Comparison of ENCODE assay signal across 29 mouse cellular contexts in the genomic region with DNA sequence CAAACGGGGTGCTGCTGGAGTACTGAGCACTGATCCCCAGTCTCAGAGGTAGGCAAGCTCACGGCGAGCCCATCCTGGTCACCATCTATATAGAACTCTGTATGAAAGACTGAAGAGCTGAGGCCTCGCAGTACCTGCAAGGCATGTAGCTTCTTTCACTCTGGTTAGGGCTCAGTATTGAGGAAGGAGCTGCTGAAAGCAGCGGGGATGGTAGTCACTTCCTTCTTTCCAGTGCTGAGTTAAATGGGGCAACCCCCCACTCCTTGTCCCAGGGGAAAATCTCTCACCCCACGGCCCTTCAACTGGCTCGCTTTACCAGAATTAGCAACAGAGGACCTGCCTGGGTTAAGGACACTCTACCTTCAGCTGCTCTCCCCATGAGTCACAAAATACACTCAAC.
DNase-seq lines count a peak whose midpoint lies in the region; ATAC-seq lines count a peak whose summit lies in the region.
"Had no signal": no experiment of that assay in that cellular context is flagged by ENCODE, and none has a peak within 500 bp of the region (broad histone marks: within the 10 kb centered on the region; RNA-seq: fewer than 3 reads in every experiment).

No protein-coding gene starts in this region.

- no peaks in the 10 kb centered on the region for H3K9me3 ChIP-seq in heart, embryonic 14.5 days (ENCODE audit: control insufficient read depth, low read length)
- no peaks in the 10 kb centered on the region for H3K9me3 ChIP-seq in intestine, embryonic 15.5 days
- H3K9me3 ChIP-seq: forebrain, embryonic 13.5 days; hindbrain, embryonic 10.5 days; limb, embryonic 13.5 days; neural tube, embryonic 12.5 days had no signal

- peak; percentile 19 for DNase-seq in adrenal gland, adult 8-10 months
- DNase-seq in adrenal gland, postnatal 10 days: no peak
- no peak for DNase-seq in heart, postnatal 14 days
- peak; percentile 11 for DNase-seq in lung, postnatal 36 days
- no peak for DNase-seq in lung, postnatal 14 days
- DNase-seq in embryo, embryonic 9.5 days (ENCODE audit: extremely low spot score): no peak
- DNase-seq: cerebellum, adult 2 months; cerebellum, postnatal 14 days; gastrocnemius, postnatal 14 days; heart, adult 11 months; kidney, adult 2 months; kidney, postnatal 36 days; right cerebral cortex, adult 18-20 months; spleen, adult 18-20 months; thymus, adult 2 months; thymus, postnatal 36 days had no signal

- H3K9ac ChIP-seq in heart, embryonic 14.5 days (ENCODE audit: low read length): no peak overlapping the region
- no peak overlapping the region for H3K9ac ChIP-seq in intestine, embryonic 15.5 days
- H3K9ac ChIP-seq: forebrain, embryonic 13.5 days; limb, embryonic 13.5 days; neural tube, embryonic 12.5 days had no signal

- 72% methylated on average over 7 of the region's 7 CpGs for WGBS in heart, embryonic 14.5 days
- 86% methylated on average over 7 of the region's 7 CpGs for WGBS in intestine, embryonic 15.5 days

- no peak overlapping the region for H3K4me3 ChIP-seq in heart, embryonic 14.5 days (ENCODE audit: control insufficient read depth in 1 of 2, insufficient read depth in 1 of 2, low read depth in 1 of 2, low read length in 2 of 2)
- no peak overlapping the region for H3K4me3 ChIP-seq in intestine, embryonic 15.5 days (replicated peaks)
- H3K4me3 ChIP-seq: forebrain, embryonic 13.5 days; hindbrain, embryonic 10.5 days; layer of hippocampus, adult 2 months; limb, embryonic 13.5 days; neural tube, embryonic 12.5 days had no signal

- peaks cover 9 to 13% of the 10 kb centered on the region in 2 experiments for H3K4me1 ChIP-seq in heart, embryonic 14.5 days (ENCODE audit: control insufficient read depth in 2 of 2, insufficient read depth in 2 of 2, low read length in 2 of 2)
- H3K4me1 ChIP-seq in intestine, embryonic 15.5 days (replicated peaks): no peaks in the 10 kb centered on the region
- H3K4me1 ChIP-seq: limb, embryonic 13.5 days; neural tube, embryonic 12.5 days had no signal

- peak overlapping the region; percentile 68 to 70 for H3K27ac ChIP-seq in heart, embryonic 14.5 days (replicated peaks in 1 of 2; ENCODE audit: control insufficient read depth in 1 of 2, insufficient read depth in 1 of 2, low read depth in 2 of 2, low read length in 2 of 2)
- no peak overlapping the region for H3K27ac ChIP-seq in intestine, embryonic 15.5 days
- H3K27ac ChIP-seq: forebrain, embryonic 13.5 days; hindbrain, embryonic 10.5 days; layer of hippocampus, adult 2 months; limb, embryonic 13.5 days; neural tube, embryonic 12.5 days; stomach, postnatal 0 days had no signal

- no peak overlapping the region for H3K4me2 ChIP-seq in heart, embryonic 14.5 days (ENCODE audit: low read length)
- no peak overlapping the region for H3K4me2 ChIP-seq in intestine, embryonic 15.5 days (replicated peaks)
- H3K4me2 ChIP-seq: forebrain, embryonic 13.5 days; limb, embryonic 13.5 days; liver, embryonic 11.5 days; midbrain, embryonic 11.5 days; neural tube, embryonic 12.5 days had no signal

- intact Hi-C loops in heart, postnatal 14 days (cut with DNase I): no loop called here

- ATAC-seq in heart, embryonic 14.5 days (ENCODE audit: insufficient number of reproducible peaks, insufficient read depth, low FRiP score, low read depth): no peak
- ATAC-seq in intestine, embryonic 15.5 days: no peak
- ATAC-seq: forebrain, embryonic 13.5 days; hindbrain, embryonic 16.5 days; midbrain, embryonic 16.5 days; Patski had no signal

- no peaks in the 10 kb centered on the region for H3K27me3 ChIP-seq in heart, embryonic 14.5 days (ENCODE audit: control insufficient read depth, insufficient read depth, low read length)
- H3K27me3 ChIP-seq in intestine, embryonic 15.5 days (replicated peaks): no peaks in the 10 kb centered on the region
- H3K27me3 ChIP-seq: forebrain, embryonic 13.5 days; limb, embryonic 13.5 days; neural tube, embryonic 12.5 days; Patski had no signal

- peaks cover 62% of the 10 kb centered on the region for H3K36me3 ChIP-seq in heart, embryonic 14.5 days (ENCODE audit: control insufficient read depth, insufficient read depth, low read length)
- no peaks in the 10 kb centered on the region for H3K36me3 ChIP-seq in intestine, embryonic 15.5 days
- H3K36me3 ChIP-seq: neural tube, embryonic 12.5 days had no signal

Comparison
In these comparisons a context has a peak if more than half of its experiments do, and no peak if none do; other contexts are left out.
1. DNase-seq: peak in adrenal gland, adult 8-10 months (single experiment) and lung, postnatal 36 days (single experiment); none in adrenal gland, postnatal 10 days (single experiment), heart, postnatal 14 days (0 of 2), lung, postnatal 14 days (single experiment) and embryo, embryonic 9.5 days (single experiment).